8 mouse cellular contexts compared by ENCODE assay signal in the genomic region with DNA sequence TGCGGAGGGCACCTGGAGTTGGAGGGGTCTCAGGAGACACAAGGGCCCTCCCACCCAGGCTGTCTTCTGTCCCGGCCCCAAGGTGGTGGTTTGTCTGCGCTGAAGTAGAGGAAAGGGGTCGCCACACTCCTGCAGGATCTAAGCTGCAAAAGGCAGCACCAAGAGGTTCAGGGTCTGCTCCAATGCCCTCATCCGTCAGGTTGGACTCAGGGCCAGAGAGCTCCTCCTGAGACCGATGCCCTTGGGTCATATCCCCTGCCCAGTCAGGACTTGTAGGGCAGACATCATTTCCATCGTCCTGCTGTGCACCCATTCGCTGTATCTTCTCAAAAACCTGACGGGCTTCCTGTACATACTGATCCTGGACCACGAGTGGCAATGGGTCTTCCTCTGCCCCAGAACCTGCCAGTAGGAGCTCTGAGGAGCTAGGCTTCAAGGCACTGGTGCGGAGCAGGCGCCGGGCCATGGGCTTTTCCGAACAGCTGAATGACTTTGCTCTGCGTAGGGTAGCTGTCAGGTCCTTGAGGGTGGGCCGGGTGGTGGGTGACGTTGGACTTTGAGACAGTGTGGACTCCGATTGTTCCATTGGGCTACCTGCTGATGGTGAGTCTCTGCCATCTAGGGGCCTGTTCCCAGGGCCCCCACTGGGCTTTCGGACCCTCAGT. TPM values are rescaled to one million over a fixed set of nuclear protein-coding genes. Genes with fewer than 3 reads are reported as not detected.
DNase-seq lines count a peak whose midpoint lies in the region; ATAC-seq and TF ChIP-seq lines count a peak whose summit lies in the region.
"Had no signal": no experiment of that assay in that cellular context is flagged by ENCODE, and none has a peak within 500 bp of the region (broad histone marks: within the 10 kb centered on the region; RNA-seq: fewer than 3 reads in every experiment).

No protein-coding gene starts in this region.

- H3K9ac ChIP-seq in forebrain, embryonic 16.5 days (replicated peaks; ENCODE audit: low read depth, low read length), result no peak overlapping the region
- H3K9ac ChIP-seq in limb, embryonic 14.5 days (ENCODE audit: low read depth, low read length, severe bottlenecking), result peak overlapping the region; percentile 95; the same call in 1 of the 2 replicates

- no peak for TF ChIP-seq CTCF in lung, adult 2 months (IDR thresholded peaks at IDR 0.05; ENCODE audit: insufficient read depth, low read length)
- TF ChIP-seq CTCF in small intestine, adult 2 months (IDR thresholded peaks at IDR 0.05; ENCODE audit: extremely low read depth, insufficient read length, insufficient replicate concordance, low read depth, low read length), result no peak

- 0 out of 2 replicates have a peak, but pooled peaks cover 11% of the 10 kb centered on the region for H3K4me1 ChIP-seq in lung, adult 2 months (ENCODE audit: control insufficient read depth, insufficient read depth, low read length)
- H3K4me1 ChIP-seq in forebrain, embryonic 16.5 days (replicated peaks; ENCODE audit: control insufficient read depth, insufficient read depth, low read length), result peaks cover 65% of the 10 kb centered on the region
- H3K4me1 ChIP-seq in limb, embryonic 14.5 days (ENCODE audit: control insufficient read depth, insufficient read depth, low read length), result peaks cover 61% of the 10 kb centered on the region
- peaks cover 3% of the 10 kb centered on the region for H3K4me1 ChIP-seq in small intestine, adult 2 months (ENCODE audit: control insufficient read depth, insufficient read depth, insufficient read length, low read length)

- no peaks in the 10 kb centered on the region for H3K9me3 ChIP-seq in forebrain, embryonic 16.5 days (ENCODE audit: control insufficient read depth, low read length)
- no peaks in the 10 kb centered on the region for H3K9me3 ChIP-seq in limb, embryonic 14.5 days (ENCODE audit: control insufficient read depth, low read length)

- TF ChIP-seq POLR2A in lung, adult 2 months (IDR thresholded peaks at IDR 0.05; ENCODE audit: borderline replicate concordance, extremely low read depth, low read depth, low read length), result no peak
- no peak for TF ChIP-seq POLR2A in limb, embryonic 14.5 days (IDR thresholded peaks at IDR 0.05; ENCODE audit: borderline replicate concordance, extremely low read depth, insufficient read depth, insufficient read length)
- TF ChIP-seq POLR2A in small intestine, adult 2 months (IDR thresholded peaks at IDR 0.05; ENCODE audit: low read depth, low read length), result no peak

- no peaks in the 10 kb centered on the region for H3K36me3 ChIP-seq in forebrain, embryonic 16.5 days (ENCODE audit: control insufficient read depth, insufficient read depth)
- H3K36me3 ChIP-seq in limb, embryonic 14.5 days (ENCODE audit: control insufficient read depth, insufficient read depth, low read length), result peaks cover 15% of the 10 kb centered on the region
- H3K36me3 ChIP-seq in small intestine, adult 2 months (ENCODE audit: control insufficient read depth, insufficient read depth, low read length), result no peaks in the 10 kb centered on the region

- ATAC-seq in forebrain, embryonic 16.5 days, result no peak
- no peak for ATAC-seq in limb, embryonic 14.5 days (ENCODE audit: low FRiP score, low read depth)

- H3K4me2 ChIP-seq in forebrain, embryonic 16.5 days (ENCODE audit: low read length), result peak overlapping the region; percentile 86; the same call in 1 of the 2 replicates
- peak overlapping the region; percentile 97 for H3K4me2 ChIP-seq in limb, embryonic 14.5 days (replicated peaks; ENCODE audit: low read depth, low read length, severe bottlenecking)

- H3K4me3 ChIP-seq in lung, adult 2 months (replicated peaks; ENCODE audit: extremely low read depth, low read depth, low read length), result peak overlapping the region; percentile 22
- no peak overlapping the region for H3K4me3 ChIP-seq in forebrain, embryonic 16.5 days (replicated peaks; ENCODE audit: low read length)
- H3K4me3 ChIP-seq in limb, embryonic 14.5 days (replicated peaks; ENCODE audit: low read length), result peak overlapping the region; percentile 95
- H3K4me3 ChIP-seq in small intestine, adult 2 months (ENCODE audit: low read depth, low read length), result peak overlapping the region; percentile 65

- DNase-seq in lung, adult 2 months, result no peak
- no peak for DNase-seq in lung, postnatal 25 days (ENCODE audit: low spot score)
- no peak for DNase-seq in limb, embryonic 14.5 days (ENCODE audit: low spot score)
- DNase-seq in gastrocnemius, postnatal 10 days, result no peak
- DNase-seq in cerebellum, adult 18-20 months, result no peak

- peaks cover 4% of the 10 kb centered on the region; the same call in 1 of the 2 replicates for H3K27me3 ChIP-seq in forebrain, embryonic 16.5 days (replicated peaks; ENCODE audit: control insufficient read depth, insufficient read depth, low read length)
- H3K27me3 ChIP-seq in limb, embryonic 14.5 days (ENCODE audit: control insufficient read depth, insufficient read depth, low read length), result no peaks in the 10 kb centered on the region
- peaks cover 19% of the 10 kb centered on the region for H3K27me3 ChIP-seq in small intestine, adult 2 months (ENCODE audit: control insufficient read depth, insufficient read depth, low read length)

- 69% methylated on average over 19 of the region's 19 CpGs for WGBS in lung, adult 2 months
- 86% methylated on average over 19 of the region's 19 CpGs for WGBS in forebrain, embryonic 16.5 days
- WGBS in limb, embryonic 14.5 days, result 74% methylated on average over 19 of the region's 19 CpGs
- 82% methylated on average over 19 of the region's 19 CpGs for WGBS in small intestine, adult 2 months

- H3K27ac ChIP-seq in forebrain, embryonic 16.5 days (ENCODE audit: low read length), result no peak overlapping the region
- no peak overlapping the region for H3K27ac ChIP-seq in limb, embryonic 14.5 days (replicated peaks; ENCODE audit: low read depth, low read length)
- no peak overlapping the region for H3K27ac ChIP-seq in small intestine, adult 2 months (ENCODE audit: insufficient read depth, low read depth, low read length)

RNA-seq across cellular contexts. Expression of gene Arhgef17, which starts 2.1 kb away (rescaled TPM):
- 56.6 and 59.0 TPM in 2 replicates for polyA plus RNA-seq in lung, adult 2 months (2012; rRNA removed)
- polyA plus RNA-seq in forebrain, embryonic 16.5 days (2015; fragmentation: Nextera tagmentation; extraction: Ambion mirVana), result 8.5 and 10.2 TPM in 2 replicates
- polyA plus RNA-seq in limb, embryonic 14.5 days (2012; rRNA removed), result 42.8 and 55.2 TPM in 2 replicates
- polyA plus RNA-seq in limb, embryonic 14.5 days (2014; fragmentation: Nextera tagmentation; extraction: Ambion mirVana), result 15.4 and 16.4 TPM in 2 replicates
- polyA plus RNA-seq in small intestine, adult 2 months (2012; rRNA removed), result 6.8 and 8.0 TPM in 2 replicates
- 10 to 100 TPM; 29.6 to 35.5 TPM for total RNA-seq in gastrocnemius, postnatal 10 days (2021)

RNA-seq across cellular contexts. Expression of gene P2ry6, which starts 44.7 kb away (rescaled TPM):
- polyA plus RNA-seq in lung, adult 2 months (2012; rRNA removed), result 59.1 and 61.6 TPM in 2 replicates
- polyA plus RNA-seq in forebrain, embryonic 16.5 days (2015; fragmentation: Nextera tagmentation; extraction: Ambion mirVana), result 2.6 and 2.9 TPM in 2 replicates
- polyA plus RNA-seq in limb, embryonic 14.5 days (2012; rRNA removed), result 5.3 and 8.5 TPM in 2 replicates
- 5.9 and 6.5 TPM in 2 replicates for polyA plus RNA-seq in limb, embryonic 14.5 days (2014; fragmentation: Nextera tagmentation; extraction: Ambion mirVana)
- 19.4 and 27.8 TPM in 2 replicates for polyA plus RNA-seq in small intestine, adult 2 months (2012; rRNA removed)
- total RNA-seq in gastrocnemius, postnatal 10 days (2021), result 1 to 10 TPM; 2.3 to 4.0 TPM
- total RNA-seq: hematopoietic stem cell, adult 5-6 weeks had no signal
